Mouse (Mus musculus): ENCODE data around the gene Ppp6r1.

Ppp6r1 gene

GRCm38 (mm10) chr7:4658912-4659551 is at the start of gene Ppp6r1:
Gene Ppp6r1, minus strand, starts transcription at chr7:4659019.
- peak; percentile 98 for DNase-seq (ENCODE audit: low spot score)

DNA sequence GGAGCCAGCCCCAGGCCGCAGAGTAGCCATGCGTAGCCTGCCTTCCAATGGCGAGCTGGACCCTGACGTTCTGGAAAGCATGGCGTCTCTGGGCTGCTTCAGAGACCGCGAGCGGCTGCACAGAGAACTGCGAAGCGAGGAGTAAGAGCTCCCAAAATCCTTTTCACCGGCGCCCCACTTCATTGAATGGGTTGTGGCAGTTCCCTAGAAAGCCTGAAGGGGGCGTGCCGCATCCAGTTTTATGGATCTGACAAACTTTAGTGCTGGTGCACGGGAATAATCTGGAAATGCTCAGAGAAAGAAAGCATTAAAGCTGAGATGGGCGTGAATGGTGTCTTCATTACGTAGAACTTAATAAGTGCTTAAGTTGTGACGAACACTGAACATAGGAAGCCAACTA is 46.3 kb upstream of the Ppp6r1 start:
- DNase-seq (ENCODE audit: low spot score): peak; percentile 69

DNA sequence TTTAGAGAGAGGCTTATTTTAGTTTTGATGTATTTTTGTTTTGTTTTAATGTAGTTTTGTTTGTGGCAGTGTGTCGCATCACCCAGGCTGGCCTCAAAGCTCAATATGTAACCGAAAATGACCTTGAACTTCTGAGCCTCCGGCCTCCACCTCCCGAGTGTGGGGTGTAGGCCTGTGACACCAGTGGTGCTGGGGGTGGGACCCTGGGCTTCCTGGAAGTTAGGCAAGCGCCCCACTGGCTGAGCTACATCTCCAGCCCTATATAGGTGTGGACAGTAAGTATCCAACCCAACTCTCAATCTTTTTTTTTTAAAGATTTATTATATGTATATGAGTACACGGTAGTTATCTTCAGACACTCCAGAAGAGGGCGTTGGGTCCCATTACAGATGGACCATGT is 44.4 kb upstream of the Ppp6r1 start:
- no peak for DNase-seq (ENCODE audit: low spot score)

GRCm38 (mm10) chr7:4702334-4702733 is 43.5 kb upstream of the Ppp6r1 start:
- no peak for DNase-seq (ENCODE audit: low spot score)

DNA sequence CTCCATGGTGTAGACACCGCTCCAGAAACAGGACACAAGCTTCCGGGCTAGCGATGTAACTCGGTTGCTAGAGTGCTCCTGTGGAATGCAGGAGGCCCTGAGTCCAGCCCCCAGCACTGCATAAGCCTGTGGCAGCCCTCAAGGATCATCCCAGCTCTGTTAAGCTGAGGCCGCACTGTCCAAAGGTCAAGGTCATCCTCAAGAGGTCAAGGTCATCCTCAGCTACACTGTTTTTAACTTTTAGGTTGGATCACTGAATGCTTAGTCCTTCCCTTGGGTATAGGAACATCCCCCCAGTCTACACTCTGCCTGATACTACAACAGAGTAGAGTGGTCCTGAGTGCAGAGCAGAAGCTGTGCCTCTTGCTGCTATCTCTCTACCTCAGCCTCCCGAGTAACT is 34.2 kb upstream of the Ppp6r1 start:
- no peak for DNase-seq (ENCODE audit: low spot score)

- DNase-seq (ENCODE audit: low spot score): peak; percentile 39
These were observed 32.3 kb upstream of the Ppp6r1 start for GRCm38 (mm10) chr7:4690951-4691653.

GRCm38 (mm10) chr7:4690387-4690786 is 31.6 kb upstream of the Ppp6r1 start, which contains the start of gene Brsk1:
Gene Brsk1, plus strand, starts transcription at chr7:4690604.
- peak; percentile 92 for DNase-seq (ENCODE audit: low spot score)

DNA sequence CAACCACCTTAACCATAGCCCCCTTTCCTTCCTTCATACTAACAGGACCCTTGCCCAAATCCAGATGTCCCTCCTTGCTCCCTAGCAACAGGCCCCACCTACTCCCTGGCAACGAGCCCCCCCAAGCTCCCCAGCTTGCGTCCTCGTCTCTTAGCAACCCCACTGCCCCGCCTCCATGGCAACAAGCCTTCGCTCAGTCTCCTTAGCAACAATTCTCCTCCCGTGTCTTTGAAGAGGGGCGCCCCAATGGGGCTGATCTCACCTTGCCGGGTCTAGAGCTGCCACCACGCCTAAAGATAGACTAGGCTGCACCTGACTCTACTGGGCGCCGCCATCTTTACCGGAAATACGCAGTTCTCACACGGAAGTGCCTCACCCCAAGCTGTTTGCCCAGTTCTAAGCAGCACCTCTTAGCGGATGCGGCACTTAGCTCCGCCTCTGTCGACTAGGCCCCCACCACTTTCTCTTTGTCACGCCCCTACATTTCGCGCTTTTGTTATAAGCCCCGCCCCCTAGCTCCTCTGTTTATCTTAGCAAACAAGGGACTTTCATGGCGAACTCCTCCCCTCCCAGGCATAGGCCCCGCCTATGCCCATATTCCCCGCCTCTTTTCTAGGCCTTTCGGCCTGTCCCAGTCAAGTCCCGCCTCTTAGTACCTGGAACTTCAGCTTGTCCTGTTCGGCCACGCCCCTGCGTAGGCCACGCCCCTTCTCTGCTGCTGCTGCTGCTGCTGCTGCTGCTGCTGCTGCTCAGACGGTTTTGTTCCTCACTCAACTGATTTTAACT is 26.0 kb upstream of the Ppp6r1 start, which contains the start of gene Hspbp1:
Hspbp1 (minus strand) TSS at position 437 of the 786 bp plus-strand sequence.
- peak; percentile 100 for DNase-seq (ENCODE audit: low spot score)

DNA sequence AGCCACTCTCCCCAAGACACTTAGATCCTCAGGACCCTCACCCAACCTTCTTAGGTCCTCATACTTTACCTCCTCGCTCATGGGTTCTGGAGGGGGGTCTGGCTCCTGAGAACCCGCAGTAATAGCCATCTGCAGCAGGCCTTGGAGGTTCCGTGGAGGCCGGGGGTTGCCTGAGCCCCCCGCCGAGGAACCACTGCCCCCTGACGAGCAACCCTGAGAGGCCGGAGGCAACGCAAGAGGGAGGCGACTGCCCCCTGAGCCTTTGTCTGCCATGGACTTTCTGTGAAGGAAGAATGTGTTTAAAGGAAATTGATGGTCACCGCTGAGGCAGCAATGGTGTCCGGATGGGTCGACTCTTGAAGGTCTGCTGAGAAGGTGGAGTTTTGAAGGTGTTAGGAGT is 25.4 kb upstream of the Ppp6r1 start:
- no peak for DNase-seq (ENCODE audit: low spot score)

- DNase-seq (ENCODE audit: low spot score): no peak
These were observed 24.5 kb upstream of the Ppp6r1 start for GRCm38 (mm10) chr7:4683307-4683706.

DNA sequence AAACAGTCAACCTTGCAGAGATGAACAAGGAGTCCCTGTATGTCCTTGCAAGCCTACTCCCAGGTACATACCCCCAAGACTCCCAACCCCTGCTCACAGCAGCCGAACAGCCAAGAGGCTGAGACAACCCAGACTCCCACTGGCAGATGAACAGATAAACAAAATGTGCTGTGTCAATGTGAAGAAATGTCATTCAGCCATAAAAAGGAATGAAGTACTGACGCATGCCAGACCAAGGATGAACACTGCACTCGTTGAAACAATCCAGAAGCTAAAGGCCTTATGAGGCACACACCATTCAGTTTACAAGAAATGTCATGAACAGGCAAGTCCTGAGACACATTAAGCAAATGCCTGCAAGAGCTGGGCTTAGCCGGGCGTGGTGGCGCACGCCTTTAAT is 16.4 kb upstream of the Ppp6r1 start:
- DNase-seq (ENCODE audit: low spot score): no peak

DNA sequence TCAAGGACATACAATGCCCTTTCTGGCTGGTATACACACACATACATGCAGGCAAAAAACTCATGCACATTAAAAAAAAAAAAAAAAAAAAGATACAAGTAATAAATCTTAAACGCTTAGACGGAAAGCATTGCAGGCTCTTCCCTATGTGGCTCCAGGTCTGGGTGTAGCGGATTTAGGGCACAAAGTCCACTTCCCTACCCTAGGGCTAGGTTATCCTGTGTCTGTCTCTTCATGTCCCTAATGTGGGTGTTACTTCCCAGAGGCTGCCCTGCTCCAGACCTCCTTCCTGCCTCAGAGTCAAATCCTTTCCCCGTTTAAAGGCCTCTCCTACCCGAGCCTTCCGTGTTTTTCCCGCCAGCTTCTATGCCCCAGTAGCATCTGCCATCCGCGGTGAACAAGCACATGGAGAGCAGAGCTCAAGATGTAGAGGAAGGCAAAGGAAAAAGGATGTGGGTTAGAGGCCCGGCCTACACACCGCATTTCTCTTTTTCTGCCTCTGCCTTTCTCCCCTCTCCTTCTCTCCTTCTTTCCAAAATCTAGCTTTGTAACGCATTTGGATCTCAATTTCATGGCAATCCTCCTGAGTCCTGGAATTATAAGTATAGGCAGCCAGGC is 15.4 kb upstream of the Ppp6r1 start:
- no peak for DNase-seq (ENCODE audit: low spot score)

- DNase-seq (ENCODE audit: low spot score): peak; percentile 27
These were observed 13.1 kb upstream of the Ppp6r1 start for GRCm38 (mm10) chr7:4671956-4672355.

DNA sequence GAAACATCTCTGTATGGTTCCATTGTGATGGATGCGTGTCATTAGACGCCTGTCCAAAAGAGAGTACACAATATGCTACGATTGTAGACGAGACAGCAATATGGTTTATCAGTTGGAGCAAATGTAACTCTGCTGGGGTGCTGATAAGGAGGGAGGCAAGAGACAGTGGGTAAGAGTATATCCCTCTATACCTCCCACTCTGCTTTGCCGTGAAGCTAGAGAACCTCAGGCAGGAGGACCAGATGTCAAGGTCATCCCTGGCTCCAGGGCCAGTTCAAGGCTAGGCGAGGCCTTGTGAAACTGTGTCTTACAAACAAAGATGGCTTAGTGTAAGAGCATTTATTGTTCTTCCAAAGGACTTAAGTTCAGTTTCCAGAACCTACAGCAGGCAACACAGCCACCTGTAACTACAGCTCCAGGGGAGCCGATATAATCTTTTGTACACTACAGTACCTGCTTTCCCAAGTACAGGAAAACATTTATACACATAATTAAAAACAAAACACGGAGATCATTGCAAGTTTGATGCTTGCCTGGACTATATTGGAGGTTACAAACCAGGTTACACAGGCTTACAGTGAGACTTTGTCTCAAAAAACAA is 11.9 kb upstream of the Ppp6r1 start:
- no peak for DNase-seq (ENCODE audit: low spot score)

DNA sequence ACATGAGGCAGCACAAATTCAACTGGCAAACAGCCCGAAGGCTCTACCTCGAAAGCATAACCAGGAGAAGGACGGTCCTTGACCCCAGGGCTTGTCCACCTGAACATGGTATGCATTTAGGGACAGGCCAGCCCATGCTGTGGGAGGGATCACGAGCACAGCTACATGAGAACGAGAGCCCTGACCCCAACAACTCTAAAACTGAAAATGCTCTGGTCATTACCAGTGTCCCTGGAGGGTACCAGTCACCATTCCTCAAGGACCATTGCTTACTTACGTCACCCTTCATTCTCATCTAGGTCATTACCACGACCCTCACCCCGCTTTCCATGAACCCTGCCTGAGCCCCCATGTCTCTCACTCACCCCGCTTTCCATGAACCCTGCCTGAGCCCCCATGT is 10.3 kb upstream of the Ppp6r1 start:
- DNase-seq (ENCODE audit: low spot score): no peak

DNA sequence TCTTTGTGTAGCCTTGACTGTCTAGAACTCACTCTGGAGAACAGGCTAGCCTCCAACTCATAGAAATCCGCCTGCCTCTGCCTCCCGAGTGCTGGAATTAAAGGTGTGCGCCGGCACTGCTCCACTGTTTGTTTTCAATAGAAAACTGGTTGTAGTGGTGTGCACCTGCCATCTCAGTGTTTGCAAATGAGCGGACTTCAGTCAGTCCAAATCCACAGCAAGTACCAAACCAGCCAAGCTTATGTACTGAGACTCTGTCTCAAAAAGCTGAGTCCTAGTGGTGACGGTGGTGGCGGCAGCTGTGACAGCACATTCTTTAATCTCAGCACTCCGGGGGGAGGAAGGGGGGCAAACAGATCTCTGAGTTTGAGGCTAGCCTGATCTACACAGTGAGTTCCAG is 9.7 kb upstream of the Ppp6r1 start:
- no peak for DNase-seq (ENCODE audit: low spot score)

DNA sequence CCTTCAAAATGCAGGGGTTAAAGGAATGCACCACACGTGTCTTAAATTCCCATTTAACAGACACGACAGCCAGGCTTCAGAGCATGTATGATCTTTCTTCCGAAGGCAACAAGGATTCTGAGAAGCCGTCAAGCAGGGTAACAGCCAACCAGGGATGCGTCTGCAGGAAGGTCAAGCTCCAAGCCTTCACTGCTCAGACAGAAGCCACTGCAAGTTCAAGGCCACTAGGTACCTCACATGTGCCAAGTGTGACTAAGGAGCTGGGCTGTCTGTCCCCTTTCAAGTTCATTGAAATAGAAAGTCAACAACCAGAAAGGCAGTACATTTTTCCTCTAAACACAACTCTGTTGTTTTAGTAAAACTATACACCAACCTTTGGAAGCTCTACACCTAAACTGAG is 8.1 kb upstream of the Ppp6r1 start:
- DNase-seq (ENCODE audit: low spot score): no peak

GRCm38 (mm10) chr7:4663742-4664141 is 4.9 kb upstream of the Ppp6r1 start:
- DNase-seq (ENCODE audit: low spot score): no peak

DNA sequence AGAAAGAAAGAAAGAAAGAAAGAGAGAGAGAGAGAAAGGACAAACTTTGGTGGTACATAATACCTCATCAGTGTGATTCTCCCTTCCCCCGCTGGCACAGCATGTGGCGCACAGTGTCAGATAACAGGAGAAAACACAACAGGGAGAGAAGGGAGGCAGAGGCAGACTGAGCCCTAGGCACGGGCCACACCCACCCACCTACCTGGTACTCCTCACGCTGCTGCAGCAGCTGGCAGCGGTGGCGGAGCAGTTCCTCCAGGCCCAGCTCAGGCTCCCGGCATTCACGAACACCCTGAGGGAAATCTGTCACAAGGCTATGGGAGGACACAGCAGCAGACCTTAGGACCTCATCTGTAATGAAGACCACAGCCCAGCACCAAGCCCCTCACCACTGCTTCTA is 4.4 kb upstream of the Ppp6r1 start:
- no peak for DNase-seq (ENCODE audit: low spot score)

- no peak for DNase-seq (ENCODE audit: low spot score)
These were observed 1.2 kb upstream of the Ppp6r1 start for GRCm38 (mm10) chr7:4659911-4660443.

- no peak for DNase-seq (ENCODE audit: low spot score)
These were observed 501 bp downstream of the Ppp6r1 start for GRCm38 (mm10) chr7:4658128-4658907.

Measured in embryo, embryonic 10.5 days (tissue).